ENCODE assay signal across 10 mouse cellular contexts in genomic region chr1:120176313-120176712, GRCm38 (mm10). TPM values are rescaled to one million over a fixed set of nuclear protein-coding genes. Genes with fewer than 3 reads are reported as not detected.
DNase-seq lines count a peak whose midpoint lies in the region; ATAC-seq and TF ChIP-seq lines count a peak whose summit lies in the region.
"Had no signal": no experiment of that assay in that cellular context is flagged by ENCODE, and none has a peak within 500 bp of the region (broad histone marks: within the 10 kb centered on the region; RNA-seq: fewer than 3 reads in every experiment).

No protein-coding gene starts in this region.

- 0 out of 2 replicates have a peak, but pooled peaks have one; percentile 43 for ATAC-seq in stomach, embryonic 15.5 days (ENCODE audit: insufficient read depth, low FRiP score, low read depth)
- ATAC-seq in stomach, postnatal 0 days (ENCODE audit: low FRiP score, low TSS enrichment): no peak
- no peak for ATAC-seq in limb, embryonic 14.5 days (ENCODE audit: low FRiP score, low read depth)
- peak; percentile 21; the same call in 1 of the 2 replicates for ATAC-seq in stomach, embryonic 16.5 days (ENCODE audit: insufficient read depth, low FRiP score)
- ATAC-seq: Patski had no signal

- H3K9ac ChIP-seq in stomach, embryonic 15.5 days: no peak overlapping the region
- no peak overlapping the region for H3K9ac ChIP-seq in stomach, postnatal 0 days (ENCODE audit: low read length)
- H3K9ac ChIP-seq in limb, embryonic 14.5 days (ENCODE audit: low read depth, low read length, severe bottlenecking): 0 out of 2 replicates have a peak overlapping the region, but pooled peaks have one; percentile 12
- H3K9ac ChIP-seq in stomach, embryonic 16.5 days (ENCODE audit: low read length): no peak overlapping the region
- H3K9ac ChIP-seq: liver, embryonic 15.5 days had no signal

- no peaks in the 10 kb centered on the region for H3K9me3 ChIP-seq in stomach, embryonic 15.5 days
- H3K9me3 ChIP-seq in stomach, postnatal 0 days (ENCODE audit: control insufficient read depth, low read length): no peaks in the 10 kb centered on the region
- H3K9me3 ChIP-seq in limb, embryonic 14.5 days (ENCODE audit: control insufficient read depth, low read length): no peaks in the 10 kb centered on the region
- H3K9me3 ChIP-seq in stomach, embryonic 16.5 days (replicated peaks; ENCODE audit: control insufficient read depth, low read length): no peaks in the 10 kb centered on the region
- H3K9me3 ChIP-seq: liver, embryonic 15.5 days had no signal

- 20% methylated on average over 14 of the region's 14 CpGs for WGBS in stomach, embryonic 15.5 days
- WGBS in stomach, postnatal 0 days: 25% methylated on average over 14 of the region's 14 CpGs
- WGBS in limb, embryonic 14.5 days: 13% methylated on average over 14 of the region's 14 CpGs
- WGBS in stomach, embryonic 16.5 days: 23% methylated on average over 14 of the region's 14 CpGs

- H3K4me3 ChIP-seq in stomach, embryonic 15.5 days (replicated peaks): no peak overlapping the region
- no peak overlapping the region for H3K4me3 ChIP-seq in stomach, postnatal 0 days (ENCODE audit: low read depth, low read length)
- H3K4me3 ChIP-seq in limb, embryonic 14.5 days (replicated peaks; ENCODE audit: low read length): no peak overlapping the region
- H3K4me3 ChIP-seq in stomach, embryonic 16.5 days (replicated peaks; ENCODE audit: low read length): no peak overlapping the region
- H3K4me3 ChIP-seq: liver, embryonic 15.5 days had no signal

- TF ChIP-seq CTCF in stomach, postnatal 0 days (IDR thresholded peaks at IDR 0.05; ENCODE audit: low read depth): no peak

- no peak overlapping the region for H3K4me2 ChIP-seq in stomach, embryonic 15.5 days
- H3K4me2 ChIP-seq in stomach, postnatal 0 days (replicated peaks; ENCODE audit: low read depth): no peak overlapping the region
- H3K4me2 ChIP-seq in limb, embryonic 14.5 days (replicated peaks; ENCODE audit: low read depth, low read length, severe bottlenecking): no peak overlapping the region
- no peak overlapping the region for H3K4me2 ChIP-seq in stomach, embryonic 16.5 days (ENCODE audit: low read depth, low read length)
- H3K4me2 ChIP-seq: liver, embryonic 15.5 days had no signal

- no peaks in the 10 kb centered on the region for H3K4me1 ChIP-seq in stomach, embryonic 15.5 days
- H3K4me1 ChIP-seq in stomach, postnatal 0 days (replicated peaks; ENCODE audit: control insufficient read depth, insufficient read depth): no peaks in the 10 kb centered on the region
- H3K4me1 ChIP-seq in limb, embryonic 14.5 days (ENCODE audit: control insufficient read depth, insufficient read depth, low read length): no peaks in the 10 kb centered on the region
- no peaks in the 10 kb centered on the region for H3K4me1 ChIP-seq in stomach, embryonic 16.5 days (ENCODE audit: control insufficient read depth, insufficient read depth, low read length)
- H3K4me1 ChIP-seq: liver, embryonic 15.5 days had no signal

- no peaks in the 10 kb centered on the region for H3K36me3 ChIP-seq in stomach, embryonic 15.5 days
- H3K36me3 ChIP-seq in stomach, postnatal 0 days (ENCODE audit: control insufficient read depth, insufficient read depth, low read length): no peaks in the 10 kb centered on the region
- H3K36me3 ChIP-seq in limb, embryonic 14.5 days (ENCODE audit: control insufficient read depth, insufficient read depth, low read length): no peaks in the 10 kb centered on the region
- no peaks in the 10 kb centered on the region for H3K36me3 ChIP-seq in stomach, embryonic 16.5 days (ENCODE audit: control insufficient read depth, insufficient read depth, low read length)
- H3K36me3 ChIP-seq: liver, embryonic 15.5 days had no signal

- no peak for TF ChIP-seq EP300 in stomach, postnatal 0 days (optimal IDR thresholded peaks at IDR 0.05)

- peak; percentile 16 for DNase-seq in adrenal gland, adult 2 months
- DNase-seq in adrenal gland, adult 18-20 months (ENCODE audit: low spot score in 2 of 2): no peak
- no peak for DNase-seq in stomach, postnatal 0 days (ENCODE audit: low spot score)
- no peak for DNase-seq in limb, embryonic 14.5 days (ENCODE audit: low spot score)
- DNase-seq in layer of hippocampus, adult 8-10 months (ENCODE audit: low spot score in 2 of 2): no peak
- DNase-seq in MN1 (ENCODE audit: low spot score): no peak

- no peak overlapping the region for H3K27ac ChIP-seq in stomach, embryonic 15.5 days
- no peak overlapping the region for H3K27ac ChIP-seq in stomach, postnatal 0 days (replicated peaks)
- no peak overlapping the region for H3K27ac ChIP-seq in limb, embryonic 14.5 days (replicated peaks; ENCODE audit: low read depth, low read length)
- H3K27ac ChIP-seq in stomach, embryonic 16.5 days (ENCODE audit: low read length): no peak overlapping the region
- H3K27ac ChIP-seq: liver, embryonic 15.5 days had no signal

- TF ChIP-seq POLR2A in limb, embryonic 14.5 days (IDR thresholded peaks at IDR 0.05; ENCODE audit: borderline replicate concordance, extremely low read depth, insufficient read depth, insufficient read length): no peak

- H3K27me3 ChIP-seq in stomach, embryonic 15.5 days (replicated peaks): no peaks in the 10 kb centered on the region
- no peaks in the 10 kb centered on the region for H3K27me3 ChIP-seq in stomach, postnatal 0 days (ENCODE audit: control insufficient read depth, insufficient read depth, low read length)
- H3K27me3 ChIP-seq in limb, embryonic 14.5 days (ENCODE audit: control insufficient read depth, insufficient read depth, low read length): no peaks in the 10 kb centered on the region
- no peaks in the 10 kb centered on the region for H3K27me3 ChIP-seq in stomach, embryonic 16.5 days (ENCODE audit: control insufficient read depth, insufficient read depth, low read length)
- H3K27me3 ChIP-seq: liver, embryonic 15.5 days; Patski had no signal

RNA-seq across cellular contexts. Expression of gene 3110009E18Rik, which starts 55.3 kb away (rescaled TPM):
- 10 to 100 TPM; 11.7 to 12.2 TPM for total RNA-seq in adrenal gland, adult 2 months (2021)
- polyA plus RNA-seq in adrenal gland, adult 2 months (2012; rRNA removed): 0.59 and 0.68 TPM in 2 replicates
- 10 to 100 TPM in 1 of 2 experiments, 1 to 10 TPM in 1; 8.6 to 10.5 TPM for total RNA-seq in adrenal gland, adult 18-20 months (2021)
- polyA plus RNA-seq in stomach, embryonic 15.5 days (2015; fragmentation: Nextera tagmentation; extraction: Ambion mirVana): 16.6 and 17.8 TPM in 2 replicates
- 10.1 and 11.9 TPM in 2 replicates for polyA plus RNA-seq in stomach, postnatal 0 days (2015; fragmentation: Nextera tagmentation; extraction: Ambion mirVana)
- 6.4 and 11.4 TPM in 2 replicates for polyA plus RNA-seq in limb, embryonic 14.5 days (2012; rRNA removed)
- polyA plus RNA-seq in limb, embryonic 14.5 days (2014; fragmentation: Nextera tagmentation; extraction: Ambion mirVana): 19.8 and 20.9 TPM in 2 replicates
- polyA plus RNA-seq in stomach, embryonic 16.5 days (2015; fragmentation: Nextera tagmentation; extraction: Ambion mirVana): 11.9 and 13.2 TPM in 2 replicates
- 1 to 10 TPM; 6.2 to 8.1 (median 7.4) TPM for total RNA-seq in layer of hippocampus, adult 8-10 months (2022)

RNA-seq across cellular contexts. Expression of gene Dbi, which starts 55.4 kb away (rescaled TPM):
- total RNA-seq in adrenal gland, adult 2 months (2021): 1,000 to 10,000 TPM; 1,195 to 1,389 TPM
- 375 and 512 TPM in 2 replicates for polyA plus RNA-seq in adrenal gland, adult 2 months (2012; rRNA removed)
- total RNA-seq in adrenal gland, adult 18-20 months (2021): 1,000 to 10,000 TPM; 1,010 to 2,386 TPM
- 895 and 902 TPM in 2 replicates for polyA plus RNA-seq in stomach, embryonic 15.5 days (2015; fragmentation: Nextera tagmentation; extraction: Ambion mirVana)
- polyA plus RNA-seq in stomach, postnatal 0 days (2015; fragmentation: Nextera tagmentation; extraction: Ambion mirVana): 1,663 and 1,741 TPM in 2 replicates
- polyA plus RNA-seq in limb, embryonic 14.5 days (2012; rRNA removed): 313 and 381 TPM in 2 replicates
- 660 and 749 TPM in 2 replicates for polyA plus RNA-seq in limb, embryonic 14.5 days (2014; fragmentation: Nextera tagmentation; extraction: Ambion mirVana)
- 893 and 962 TPM in 2 replicates for polyA plus RNA-seq in stomach, embryonic 16.5 days (2015; fragmentation: Nextera tagmentation; extraction: Ambion mirVana)
- 100 to 1,000 TPM; 269 to 515 (median 389) TPM for total RNA-seq in layer of hippocampus, adult 8-10 months (2022)

Comparison
In these comparisons a context has a peak if more than half of its experiments do, and no peak if none do; other contexts are left out.
1. ATAC-seq: peak in stomach, embryonic 15.5 days (single experiment) and stomach, embryonic 16.5 days (single experiment); none in stomach, postnatal 0 days (single experiment) and limb, embryonic 14.5 days (single experiment).